Mouse (Mus musculus): Measurements from ENCODE around the gene Glud1.

DNA sequence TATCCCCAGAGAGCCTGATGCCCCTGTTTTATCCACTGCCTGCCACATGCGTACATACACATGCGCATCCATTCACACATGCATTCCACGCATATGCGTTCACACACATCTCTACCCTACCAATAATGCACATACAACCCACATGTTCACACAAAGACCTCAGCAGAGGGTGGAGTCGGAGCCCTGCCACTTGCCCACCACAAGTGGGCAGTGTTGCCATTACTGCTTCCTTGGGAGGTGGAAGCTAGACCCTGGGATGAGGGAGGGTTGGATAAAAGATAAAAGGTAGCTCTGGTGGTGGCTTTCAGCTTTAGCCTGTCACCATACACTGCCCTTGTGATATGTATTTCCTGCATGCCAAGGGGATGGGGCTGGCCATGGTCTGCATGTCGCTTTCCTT is 62.1 kb downstream of the Glud1 start:
- TF ChIP-seq POLR2A (IDR thresholded peaks at IDR 0.05; ENCODE audit: extremely low read depth, insufficient read depth, low read length), result no peak
- TF ChIP-seq CTCF (IDR thresholded peaks at IDR 0.05; ENCODE audit: extremely low read depth, insufficient read depth, low read length), result peak; percentile 66
